Mouse (Mus musculus) right cerebral cortex, postnatal 10 days (tissue): ENCODE measurements around the gene Cttnbp2nl.

Experiments
- DNase-seq, 2 experiments: peaks; one replicate each; pipeline ENCODE4 v3.0.0; 2021; ENCODE audit warnings: low spot score in 2 of 2

The Cttnbp2nl gene

DNA sequence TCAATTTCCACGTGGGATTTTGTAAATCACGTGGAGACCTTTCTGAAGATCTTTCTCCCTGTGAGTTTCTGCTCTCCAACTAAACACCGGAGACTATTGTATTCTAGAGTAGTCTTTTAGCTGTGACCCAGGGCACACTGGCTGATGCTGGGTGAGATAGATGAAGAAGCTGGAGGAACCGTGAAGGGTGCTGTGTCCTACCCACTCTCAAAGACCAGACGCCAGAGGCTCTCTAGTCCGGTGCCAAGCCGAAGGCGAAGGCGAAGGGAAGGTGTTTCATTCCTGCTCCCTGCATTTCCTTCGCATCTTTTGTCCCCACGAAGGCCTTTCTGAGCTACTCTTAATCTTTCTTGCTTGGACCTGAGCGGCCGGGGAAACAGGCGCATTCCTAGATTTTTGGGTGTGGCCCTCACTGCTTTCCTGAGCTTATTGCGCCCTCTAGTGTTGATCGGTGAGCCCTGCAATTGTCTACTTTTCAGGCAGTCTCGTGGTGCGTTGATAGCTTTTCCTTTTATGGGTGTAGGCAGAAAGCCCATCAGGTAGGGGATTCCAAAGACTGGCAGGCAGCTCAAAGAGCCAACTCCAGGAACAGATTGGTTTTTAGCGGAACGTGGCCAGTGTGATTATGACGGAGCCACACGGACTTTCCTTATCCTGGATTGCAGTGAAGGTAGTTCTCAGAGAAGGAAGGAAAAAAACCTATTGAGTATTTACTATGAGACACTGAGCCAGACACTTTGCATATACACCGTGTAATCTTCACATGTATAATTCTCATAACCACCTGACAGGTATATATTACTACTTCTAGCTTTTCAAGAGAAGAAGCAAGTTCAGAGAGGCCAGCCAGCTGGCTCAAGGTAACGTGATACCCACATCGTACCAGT is 5.9 kb upstream of the Cttnbp2nl start:
- peak; percentile 92 to 93 for DNase-seq

DNA sequence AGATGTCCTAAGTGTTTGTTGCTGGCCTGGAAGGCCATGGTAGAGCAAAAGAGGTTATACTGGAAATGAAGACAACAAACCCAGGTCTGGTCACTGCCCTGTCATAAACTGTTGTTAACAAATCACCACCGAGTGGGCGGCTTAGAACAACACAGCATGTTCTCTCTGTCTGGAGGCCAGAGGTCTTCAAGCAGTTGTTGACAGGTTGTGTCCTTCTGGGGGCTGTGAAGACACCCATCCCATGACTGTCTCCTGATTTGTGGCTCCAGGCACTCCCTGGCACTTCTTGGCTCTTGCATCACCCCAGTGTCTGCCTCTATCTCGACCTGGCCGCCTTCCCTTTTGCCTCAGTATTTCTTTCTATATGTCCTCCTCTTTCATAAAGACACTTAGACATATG is 2.7 kb upstream of the Cttnbp2nl start:
- DNase-seq = no peak

- DNase-seq = no peak
These were observed 2.0 kb upstream of the Cttnbp2nl start for GRCm38 (mm10) chr3:105054952-105055351.

DNA sequence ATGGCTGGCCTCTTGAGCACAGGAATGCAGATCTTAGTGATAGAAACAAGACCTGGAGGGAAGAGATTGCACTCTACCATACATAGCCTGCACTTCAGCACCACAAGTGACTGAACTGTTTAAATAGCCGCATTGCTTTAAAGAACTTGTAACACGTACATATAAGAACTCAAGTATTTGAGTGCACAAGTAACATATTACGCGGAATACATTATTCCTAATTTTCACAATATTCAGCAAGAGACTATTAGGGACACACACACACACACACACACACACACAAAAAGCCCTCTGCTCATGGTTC is 704 bp upstream of the Cttnbp2nl start:
- no peak for DNase-seq

GRCm38 (mm10) chr3:105052171-105052936 is 592 bp downstream of the Cttnbp2nl start:
- peak in 1 of 2 experiments; percentile 34 for DNase-seq

- no peak for DNase-seq
These were observed 1.8 kb downstream of the Cttnbp2nl start for GRCm38 (mm10) chr3:105051103-105051502.

- no peak for DNase-seq
These were observed 3.1 kb downstream of the Cttnbp2nl start for GRCm38 (mm10) chr3:105049848-105050247.

DNA sequence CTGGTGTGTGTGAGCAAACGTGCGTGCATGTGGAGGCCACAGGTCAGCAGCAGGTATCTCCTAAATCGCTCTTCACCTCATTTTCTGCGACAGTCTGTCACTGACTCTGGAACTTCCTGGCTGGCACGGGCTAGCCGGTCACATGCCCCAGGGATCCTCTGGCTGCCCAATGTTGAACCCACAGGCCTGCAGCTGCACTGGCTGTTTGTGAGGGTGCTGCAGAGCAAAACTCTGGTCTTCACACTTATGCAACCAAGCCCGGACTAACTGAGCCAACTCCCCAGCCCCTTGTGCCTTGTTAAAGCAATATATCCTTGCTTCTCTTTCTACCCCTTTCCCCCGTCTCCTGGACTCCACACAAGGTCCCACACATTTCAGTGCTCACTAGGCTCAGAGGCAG is 5.3 kb downstream of the Cttnbp2nl start:
- peak; percentile 62 to 67 for DNase-seq

DNA sequence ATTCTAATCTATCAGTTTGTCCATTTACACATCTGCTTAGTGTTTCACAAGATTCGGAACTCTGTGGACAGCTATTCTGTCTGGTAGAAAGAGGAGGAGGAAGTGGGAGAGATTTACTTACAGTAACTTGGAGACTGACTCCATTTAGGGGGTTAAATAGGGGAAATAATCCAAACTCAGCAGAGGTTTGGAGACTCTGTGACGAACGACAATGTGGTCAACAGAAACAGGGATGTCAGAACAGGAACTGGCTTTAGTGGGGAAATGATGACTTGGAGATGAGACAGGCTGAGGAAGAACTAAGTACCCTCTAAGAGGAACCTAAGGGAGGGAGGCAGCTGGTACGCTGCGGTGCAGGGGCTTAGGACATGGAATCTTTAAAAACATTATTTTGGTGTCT is 6.1 kb downstream of the Cttnbp2nl start:
- DNase-seq = no peak

- DNase-seq = no peak
These were observed 9.2 kb downstream of the Cttnbp2nl start for GRCm38 (mm10) chr3:105043746-105044145.

DNA sequence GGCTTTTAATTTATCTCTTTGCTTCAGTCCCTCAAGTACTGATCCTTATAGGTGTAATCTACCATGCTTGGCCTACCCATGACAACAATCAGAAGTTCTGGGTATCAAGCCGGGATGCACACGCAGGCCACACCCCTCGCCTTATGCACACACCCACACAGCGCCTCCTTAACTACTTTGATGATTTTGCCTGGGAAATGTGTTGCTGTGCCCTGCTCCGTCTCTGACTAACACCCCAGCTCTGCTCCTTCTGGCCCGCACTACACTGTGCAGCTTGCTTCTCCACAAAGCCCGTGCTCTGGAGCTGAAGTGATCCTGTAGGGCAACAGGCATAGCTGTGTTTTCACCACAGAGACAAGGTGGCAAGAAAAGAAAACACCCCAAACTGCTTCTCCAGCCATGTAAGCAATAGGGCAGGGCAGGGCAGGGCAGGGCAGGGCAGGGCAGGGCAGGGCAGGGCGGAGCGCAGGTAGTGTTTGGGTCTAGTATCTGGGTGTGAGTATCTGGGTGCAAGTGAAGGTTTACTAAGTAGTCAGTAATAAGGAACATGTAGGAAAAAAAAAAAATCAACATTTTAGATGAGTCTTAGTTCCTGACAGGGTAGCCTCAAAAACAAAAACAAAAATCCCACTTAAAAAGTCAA is 11.8 kb downstream of the Cttnbp2nl start:
- DNase-seq = no peak

- no peak for DNase-seq
These were observed 12.9 kb downstream of the Cttnbp2nl start for GRCm38 (mm10) chr3:105040002-105040401.

GRCm38 (mm10) chr3:105037240-105037770 is 15.6 kb downstream of the Cttnbp2nl start:
- no peak for DNase-seq

- peak in 1 of 2 experiments; percentile 53 for DNase-seq
These were observed 16.6 kb downstream of the Cttnbp2nl start for GRCm38 (mm10) chr3:105036281-105036847.

- no peak for DNase-seq
These were observed 29.5 kb downstream of the Cttnbp2nl start for GRCm38 (mm10) chr3:105023371-105024005.

DNA sequence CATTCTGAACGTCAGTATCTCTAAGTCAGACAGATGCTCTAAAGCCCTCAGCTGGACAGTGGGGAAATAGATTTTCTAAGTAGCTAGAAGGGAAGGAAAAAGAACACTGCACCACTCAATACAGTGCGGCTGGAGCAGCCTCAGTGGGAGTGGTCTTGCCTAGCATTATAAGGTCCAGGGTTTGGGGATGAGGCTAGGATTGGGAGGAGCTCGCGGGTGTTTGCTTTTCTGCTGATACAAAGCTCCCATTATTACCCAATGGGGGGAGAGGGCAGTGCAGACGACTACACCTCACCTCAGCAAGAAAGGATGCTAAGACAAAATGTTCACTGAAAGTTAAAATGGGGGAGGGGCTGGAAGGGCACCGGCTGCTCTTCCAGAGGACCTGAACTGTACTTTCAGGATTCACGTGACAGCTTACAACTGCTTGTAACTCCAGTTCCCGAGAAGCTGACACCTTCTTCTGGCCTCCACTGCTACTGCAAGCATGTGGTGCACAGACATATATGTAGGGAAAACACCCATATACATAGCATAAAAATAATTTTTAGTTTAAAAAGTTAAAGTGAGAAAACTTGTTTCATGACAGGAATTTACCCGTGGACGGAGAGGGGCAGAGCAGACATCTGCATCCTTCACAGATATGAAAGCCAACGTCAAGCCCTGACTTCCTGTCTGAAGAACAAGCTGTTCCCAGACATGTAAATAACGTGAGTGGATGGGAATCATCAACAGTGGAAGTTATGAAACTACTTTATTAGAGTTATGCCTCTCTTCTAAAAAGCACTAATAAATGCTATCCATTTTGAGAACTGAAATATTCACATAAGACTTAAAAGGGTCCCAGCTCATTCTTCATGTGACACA is 32.9 kb downstream of the Cttnbp2nl start:
- no peak for DNase-seq

DNA sequence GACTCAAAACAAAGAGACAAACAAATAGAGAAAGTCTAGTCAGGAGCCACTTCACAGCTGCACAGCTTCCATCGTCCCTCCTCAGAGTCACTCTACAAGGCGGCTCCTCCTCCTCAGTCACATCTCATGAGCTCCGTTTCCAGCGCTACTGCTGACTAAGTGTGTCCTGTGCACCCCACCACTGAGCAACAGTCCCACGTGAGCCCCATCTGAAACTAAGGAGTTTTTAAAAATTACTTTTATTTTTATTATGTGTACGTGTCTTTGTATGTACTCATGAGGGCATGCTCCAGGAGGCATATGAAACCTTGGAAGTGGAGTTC is 34.2 kb downstream of the Cttnbp2nl start:
- no peak for DNase-seq

DNA sequence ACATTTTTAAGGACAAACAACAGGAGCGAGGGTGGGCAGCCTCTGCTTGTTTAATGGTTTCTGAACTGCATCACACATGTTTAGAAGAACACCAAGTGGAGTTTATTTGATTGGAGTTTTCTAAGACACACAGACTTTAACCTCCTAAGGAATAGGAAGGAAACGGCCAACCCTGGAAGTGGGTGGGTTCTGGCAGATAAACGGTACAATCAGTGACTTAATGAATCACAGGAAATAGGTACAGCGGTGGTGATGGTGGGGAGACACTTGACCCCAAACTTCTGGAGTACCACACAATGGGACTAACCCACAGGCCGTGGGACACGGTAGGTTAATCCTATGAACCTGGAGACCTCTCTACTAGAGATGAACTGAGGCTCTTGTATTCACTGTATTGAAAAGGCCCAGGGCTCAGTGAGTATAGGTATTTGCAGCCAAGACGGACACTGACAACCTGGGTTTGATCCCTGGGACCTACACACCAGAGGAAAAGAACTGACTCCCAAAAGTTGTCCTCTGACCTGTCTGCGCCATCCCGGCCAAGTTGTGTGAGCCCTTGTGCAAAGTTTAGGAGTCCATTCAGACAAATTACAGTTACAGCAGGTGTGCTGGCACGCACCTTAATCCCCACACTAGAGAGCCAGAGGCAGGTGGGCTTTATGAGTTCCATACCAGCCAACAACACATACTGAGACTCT is 34.7 kb downstream of the Cttnbp2nl start:
- DNase-seq = no peak

- DNase-seq = no peak
These were observed 35.6 kb downstream of the Cttnbp2nl start for GRCm38 (mm10) chr3:105017314-105017713.

GRCm38 (mm10) chr3:105016204-105016603 is 36.7 kb downstream of the Cttnbp2nl start:
- DNase-seq = no peak
